Mouse (Mus musculus): ENCODE measurements at regions not wholly inside any gene's neighbourhood (a gene's known extent, or its start where the extent isn't known, plus 50 kb on each side); places are given as distances from the start of the nearest gene placed in this dataset.

DNA sequence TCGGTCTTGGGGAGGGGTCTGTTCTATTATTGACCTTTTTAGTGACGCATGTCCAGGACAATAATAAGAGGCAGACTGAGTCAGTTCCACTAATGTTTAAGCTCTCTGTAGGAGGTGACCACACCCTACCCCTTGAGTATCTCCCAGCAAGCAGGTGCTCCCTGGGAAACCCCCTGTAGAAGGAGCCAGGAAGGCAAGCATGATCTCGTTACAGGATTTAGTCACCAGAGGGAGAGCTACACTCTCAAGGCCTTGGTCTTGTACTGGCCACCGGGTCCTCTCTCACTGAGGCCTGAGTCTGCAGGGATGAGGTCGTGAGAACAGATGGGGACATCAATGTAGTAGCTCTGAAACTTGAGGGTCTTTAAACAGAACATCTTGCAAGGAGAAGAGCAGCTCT lies 55.3 kb upstream of the Ccnd2 start:
- ATAC-seq, result no peak

DNA sequence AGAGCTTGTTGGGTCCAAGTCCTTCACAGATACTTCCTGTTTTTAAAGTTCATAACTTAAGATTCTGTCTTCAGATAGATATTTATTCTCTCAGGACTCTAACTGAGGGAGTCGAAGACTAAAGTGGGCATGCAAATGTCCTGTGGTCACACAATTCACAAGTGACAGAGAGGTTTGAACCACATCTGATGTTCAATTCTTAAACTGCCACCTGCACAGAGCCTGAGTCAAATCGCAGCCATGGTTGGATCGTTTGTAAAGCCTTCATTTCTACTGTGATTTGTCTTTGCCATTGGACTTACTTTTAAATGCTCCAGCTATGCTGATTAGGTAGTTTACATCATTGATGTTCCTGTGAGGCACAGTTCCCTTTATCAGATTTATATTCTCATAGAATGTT lies 61.4 kb upstream of the Ccnd2 start:
- no peak for ATAC-seq

DNA sequence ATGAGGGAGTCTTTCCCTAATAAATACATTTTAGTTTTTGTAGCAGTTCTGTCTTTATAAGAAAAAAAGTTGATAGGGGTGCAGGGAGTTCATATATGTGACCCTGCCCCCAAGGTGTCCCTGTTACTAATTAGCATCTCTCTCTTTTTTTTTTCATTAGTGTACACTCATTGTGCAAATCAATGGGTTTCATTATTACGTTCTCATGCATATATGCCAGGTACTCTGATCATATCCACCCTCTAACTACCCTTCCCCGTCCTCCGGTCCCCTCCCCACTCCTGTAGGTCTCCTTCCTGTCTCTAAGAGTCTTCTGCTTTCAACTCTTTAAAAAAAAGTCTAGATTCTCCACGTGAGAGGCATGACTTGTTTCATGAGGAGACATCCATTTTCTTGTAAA lies 63.9 kb upstream of the Ccnd2 start:
- ATAC-seq, result peak; percentile 72

DNA sequence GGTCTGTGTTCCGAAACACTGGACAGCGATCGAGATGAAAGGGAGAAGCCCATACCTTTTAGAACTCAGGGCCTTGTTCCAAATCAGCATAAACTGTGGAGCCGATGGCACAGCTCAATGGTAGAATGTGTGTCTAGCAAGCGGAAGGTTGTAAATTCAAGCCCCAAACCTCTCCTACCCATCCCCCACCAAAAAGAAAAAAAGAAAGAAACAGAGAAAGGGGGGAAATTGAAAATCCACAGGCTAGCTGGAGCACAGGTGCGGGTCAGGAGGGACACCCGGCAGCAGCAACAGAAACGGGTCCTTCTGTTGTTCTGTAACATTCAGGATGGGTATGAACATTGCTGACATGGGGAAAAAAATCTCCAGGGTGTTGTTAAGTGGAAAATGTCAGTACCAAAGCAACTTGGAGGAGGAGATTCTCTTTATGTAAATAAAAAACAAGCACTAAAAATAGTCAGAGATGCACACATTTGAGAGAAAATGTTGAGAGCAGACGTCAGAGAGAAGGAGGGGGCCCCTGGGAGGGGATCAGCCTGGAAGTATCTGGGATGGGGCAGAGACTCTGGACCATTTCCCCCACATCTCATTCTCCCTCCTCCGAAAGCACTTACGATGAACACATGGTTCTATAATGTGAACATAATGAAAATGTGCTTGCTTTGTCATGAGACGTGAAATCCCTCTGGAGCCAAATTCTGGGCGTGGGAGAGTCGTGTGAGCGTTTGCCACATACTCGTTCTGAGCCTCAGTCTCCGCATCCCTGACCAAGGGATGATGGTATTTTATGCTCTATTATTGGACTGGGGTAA lies 66.8 kb upstream of the Ccnd2 start:
- no peak for ATAC-seq

DNA sequence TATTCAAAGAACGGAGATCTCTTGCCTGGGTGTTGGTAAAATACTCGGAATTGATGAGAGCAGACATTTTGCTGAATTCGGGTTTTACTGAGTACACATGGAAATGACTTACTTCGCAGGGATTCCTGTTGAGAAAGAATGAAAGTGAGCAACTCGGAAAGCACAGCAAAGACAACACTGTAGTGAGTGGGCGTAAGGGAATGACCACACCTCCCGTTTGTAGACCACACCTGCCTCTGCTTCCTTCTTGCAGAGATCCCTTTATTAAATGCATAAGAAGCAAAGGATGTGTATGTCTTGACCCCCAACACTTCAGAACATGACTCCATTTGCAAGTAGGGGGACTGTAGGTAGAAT lies 67.4 kb upstream of the Ccnd2 start:
- peak; percentile 73 for ATAC-seq

DNA sequence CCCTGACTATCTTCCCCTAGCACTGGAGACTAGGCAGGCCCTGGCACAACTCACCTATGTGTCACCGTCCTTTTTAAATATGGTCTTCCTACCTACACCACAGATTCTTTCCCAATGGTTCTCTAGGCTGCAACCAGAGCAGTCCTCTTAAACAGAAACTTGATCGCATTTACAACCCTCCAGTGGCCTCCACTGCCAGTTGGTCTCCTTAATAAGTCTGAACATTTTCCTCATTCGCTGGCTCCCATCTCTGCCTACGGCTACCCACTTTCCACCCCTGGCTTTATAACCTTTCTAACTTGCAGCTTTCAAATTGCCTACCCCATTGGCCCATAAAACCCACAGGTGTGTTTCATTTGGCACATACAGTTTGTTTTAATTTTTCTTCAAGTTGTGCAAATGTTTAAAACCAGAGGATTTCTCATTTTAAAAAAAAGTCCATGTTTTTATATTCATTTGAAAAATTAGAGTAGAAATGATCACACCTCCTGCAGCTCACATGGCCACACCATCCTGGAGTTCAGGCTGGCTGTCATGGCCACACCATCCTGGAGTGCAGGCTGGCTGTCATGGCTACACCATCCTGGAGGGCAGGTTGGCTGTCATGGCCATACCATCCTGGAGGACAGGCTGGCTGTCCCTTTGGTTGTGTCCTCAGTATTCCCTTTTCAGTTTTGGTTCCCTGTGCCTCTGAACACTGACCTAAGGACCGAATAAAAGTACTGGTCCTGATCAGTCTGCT lies 74.4 kb upstream of the Ccnd2 start:
- no peak for ATAC-seq

DNA sequence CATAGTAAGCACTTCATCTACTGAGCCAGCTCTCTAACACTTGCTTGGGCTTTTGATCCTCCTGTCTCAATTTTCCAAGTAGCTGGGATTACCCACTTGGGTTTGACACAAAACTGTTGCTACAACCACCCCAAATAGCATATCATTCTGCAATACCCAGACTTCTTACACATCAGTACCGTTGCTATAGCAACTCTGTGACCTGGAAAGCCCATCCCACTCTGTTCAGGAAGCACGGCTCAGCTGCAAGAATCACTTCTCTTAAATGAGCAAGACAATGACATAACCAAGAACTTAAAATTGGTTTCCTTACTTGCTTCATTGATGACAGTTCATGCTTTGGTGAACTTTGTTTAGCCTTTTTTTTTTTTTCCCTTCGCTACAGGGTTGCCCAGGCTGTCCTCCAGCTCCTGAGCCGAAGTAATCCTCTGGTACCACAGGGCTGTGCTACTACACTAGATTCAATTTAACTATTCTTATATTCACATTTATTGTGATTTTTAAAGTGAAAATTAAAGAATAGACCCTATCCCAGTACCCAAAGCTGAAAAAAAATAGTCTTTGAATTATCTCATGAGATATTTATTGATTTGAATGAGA lies 84.6 kb upstream of the Ccnd2 start:
- no peak for ATAC-seq

DNA sequence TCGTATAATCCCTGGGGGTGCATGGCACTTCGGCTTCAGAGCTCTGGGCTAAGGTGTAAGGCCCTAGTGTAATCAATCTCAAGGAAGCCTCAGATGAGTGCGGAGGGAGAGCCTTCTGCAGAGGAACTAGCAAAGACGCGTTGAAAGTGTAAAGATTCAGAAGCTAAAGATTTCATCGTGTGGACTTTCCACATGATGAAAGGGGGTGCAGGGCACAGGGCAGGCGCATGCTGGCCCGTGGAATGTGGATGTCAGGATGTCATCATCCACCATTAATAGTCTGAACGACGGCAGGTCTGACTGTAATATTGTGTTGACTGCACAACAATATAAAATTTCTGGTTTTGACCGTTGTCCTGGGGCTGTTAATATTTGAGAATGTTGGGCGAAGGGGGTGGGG lies 85.2 kb upstream of the Ccnd2 start:
- ATAC-seq, result no peak

DNA sequence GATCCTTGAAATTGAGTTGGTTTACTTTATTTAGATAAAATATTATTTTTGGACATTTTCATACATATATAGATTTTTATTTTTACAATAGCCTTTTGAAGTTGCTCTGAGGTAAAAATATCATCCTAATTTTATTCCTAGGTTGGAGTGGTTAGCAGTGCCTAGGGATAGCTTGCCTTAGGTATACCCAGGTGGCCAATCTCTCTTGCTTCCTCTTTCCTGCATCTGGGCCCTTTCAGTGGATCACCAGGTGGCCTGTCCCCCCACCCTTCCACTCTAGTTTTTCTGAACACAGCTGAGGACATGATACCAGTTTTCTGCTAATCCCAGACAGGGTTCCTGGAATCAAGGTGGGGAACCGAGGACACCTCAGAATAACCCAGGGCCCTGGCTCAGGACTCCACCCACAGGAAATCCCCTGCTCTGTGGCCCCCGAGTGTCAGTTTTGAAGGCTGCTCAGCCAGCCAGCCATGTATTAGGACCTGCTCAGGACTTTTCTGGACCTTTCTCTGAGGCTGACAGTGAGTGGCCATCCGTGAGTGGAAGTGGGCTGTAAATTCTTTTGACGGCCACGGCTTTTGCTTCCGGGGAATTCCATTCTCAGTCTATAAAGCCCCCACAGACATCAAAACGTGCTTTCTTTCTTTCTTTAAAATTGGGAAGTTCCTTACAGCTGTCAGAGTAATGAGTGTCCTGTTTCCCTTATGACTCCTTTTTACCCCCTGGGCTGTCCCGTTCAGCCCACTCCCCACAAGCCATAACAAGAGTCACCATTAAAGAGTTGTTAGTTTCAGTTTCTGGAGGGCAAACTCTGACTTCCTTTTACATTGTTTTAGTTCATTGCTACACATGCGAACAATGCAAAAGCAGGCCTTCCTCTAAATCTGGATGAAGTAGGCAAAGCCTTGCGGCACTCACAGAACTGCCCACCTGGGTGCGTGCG lies 87.8 kb upstream of the Ccnd2 start:
- peak; percentile 73 for ATAC-seq

DNA sequence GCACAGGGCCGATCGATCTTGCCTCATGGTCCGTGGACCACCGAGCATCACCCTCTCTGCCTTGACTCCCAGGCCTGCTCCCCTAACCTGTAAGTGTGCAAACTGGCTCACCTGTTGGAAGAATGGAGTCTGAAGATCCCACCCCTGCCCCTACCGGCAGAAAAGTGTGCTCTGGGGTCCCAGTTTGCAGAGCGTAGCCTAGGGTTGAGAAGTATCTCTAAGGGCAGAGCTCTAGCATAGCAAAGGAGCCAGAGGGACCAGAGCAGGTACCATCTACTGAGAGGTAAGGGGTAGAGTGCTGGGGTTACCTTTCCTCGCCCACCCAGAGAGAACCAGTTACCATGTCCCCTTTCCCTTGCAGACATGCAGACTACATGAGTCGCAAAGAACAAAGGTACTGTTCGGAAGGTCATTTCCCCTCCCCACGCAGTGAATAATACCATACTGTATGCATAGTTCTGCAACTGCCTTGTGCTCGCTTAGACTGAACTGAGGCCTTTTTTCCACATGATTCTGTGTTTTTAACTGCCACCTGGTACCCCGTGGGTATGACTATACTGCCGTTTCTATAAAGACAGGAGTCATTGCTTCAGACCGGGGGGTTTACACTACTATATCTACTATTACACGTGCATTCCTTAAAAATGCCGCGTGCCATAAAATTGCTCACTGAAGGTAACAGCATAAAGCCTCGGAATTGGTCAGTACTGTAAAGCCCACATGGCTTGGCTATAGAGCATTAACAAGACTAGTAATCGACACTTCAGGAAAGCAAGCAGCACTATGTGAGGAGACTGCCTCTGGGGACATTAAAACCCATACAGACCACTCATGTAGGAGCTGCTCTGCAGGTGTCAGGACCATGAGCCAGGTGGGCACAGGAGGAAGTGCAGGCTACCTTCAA lies 88.7 kb upstream of the Ccnd2 start:
- ATAC-seq, result peak; percentile 30

DNA sequence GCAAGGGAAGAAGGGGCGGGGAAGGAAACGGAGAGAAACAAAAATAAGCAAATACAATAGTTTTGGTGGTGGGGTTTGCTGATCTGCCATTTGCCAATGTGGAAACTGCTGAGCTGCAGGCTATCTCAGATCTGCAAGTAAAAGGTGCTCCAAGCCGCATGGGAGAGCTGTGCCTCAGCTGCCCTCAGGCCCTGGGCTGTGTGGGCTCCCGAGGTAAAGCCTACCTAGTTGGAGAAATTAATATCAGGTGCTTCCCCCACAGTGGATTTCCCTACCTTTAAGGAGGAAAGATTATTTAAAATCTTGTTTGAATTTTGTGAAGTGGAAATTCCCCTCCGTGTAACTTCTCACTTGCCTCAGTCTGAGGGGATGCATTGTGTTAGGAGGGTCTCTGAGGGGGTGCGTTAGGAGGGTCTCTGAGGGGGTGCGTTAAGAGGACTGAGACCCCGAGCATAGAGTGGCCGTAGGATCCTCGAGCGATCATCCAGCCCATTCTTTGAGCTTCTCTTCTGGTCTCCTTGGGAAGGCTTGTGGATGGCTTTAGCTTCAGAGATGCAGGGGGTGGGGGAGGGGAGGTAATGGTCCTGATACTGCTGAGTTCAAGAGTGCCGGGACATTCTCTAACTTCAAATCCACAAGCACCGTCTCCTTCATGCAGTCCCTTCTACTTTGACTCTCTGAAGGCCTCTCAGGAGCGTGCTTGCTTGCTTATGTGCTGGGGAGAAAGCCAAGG lies 89.9 kb upstream of the Ccnd2 start:
- no peak for ATAC-seq

DNA sequence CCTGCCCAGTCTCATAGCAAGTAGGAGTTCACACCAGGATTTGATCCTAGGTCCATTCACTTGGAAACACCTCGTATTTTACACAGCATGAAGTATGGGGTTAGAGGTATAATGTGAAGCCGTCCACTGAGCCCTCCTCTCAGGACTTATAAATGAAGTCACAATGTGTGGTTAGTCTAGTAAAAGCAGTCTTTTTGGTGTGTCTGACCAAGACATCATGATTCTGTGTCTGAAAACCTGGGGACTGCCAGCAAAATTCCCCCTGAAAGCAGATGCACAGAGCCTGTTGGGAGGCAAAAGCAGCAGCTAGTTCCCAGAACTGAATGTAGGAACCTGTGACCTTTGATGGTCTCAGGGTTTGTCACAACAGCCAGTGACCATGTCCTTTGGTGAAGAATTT lies 91.0 kb upstream of the Ccnd2 start:
- ATAC-seq, result no peak

DNA sequence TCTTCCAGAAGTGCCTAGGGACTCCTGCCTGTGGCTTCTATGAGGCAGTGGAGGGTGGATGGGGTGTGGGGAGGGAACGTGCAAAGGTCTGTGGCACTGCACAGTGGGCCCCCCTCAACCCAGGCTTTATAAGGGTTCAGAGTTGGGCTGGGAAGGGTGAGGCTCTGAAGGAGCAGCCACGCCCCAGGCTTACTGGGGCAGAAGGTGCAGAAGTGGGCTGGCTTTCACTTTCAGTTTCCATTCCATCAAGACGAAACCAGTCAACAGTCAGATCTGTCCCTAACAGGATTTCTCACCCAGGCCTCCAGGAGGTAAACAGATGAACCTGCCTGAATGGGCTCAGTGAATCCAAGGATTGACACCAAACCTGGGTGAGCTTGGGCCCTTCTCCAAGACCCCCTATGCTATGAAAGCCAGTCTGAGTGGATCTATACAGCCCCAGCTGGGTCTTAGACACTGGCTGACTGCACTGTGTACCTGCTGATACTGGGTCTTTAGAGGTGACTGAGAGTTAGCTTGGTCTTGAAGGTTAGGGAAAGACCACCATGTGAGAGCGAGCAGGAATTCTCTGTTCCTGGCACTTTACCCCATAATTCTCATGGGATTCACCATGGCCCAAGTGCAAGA lies 93.9 kb upstream of the Ccnd2 start:
- peak; percentile 98 for ATAC-seq

DNA sequence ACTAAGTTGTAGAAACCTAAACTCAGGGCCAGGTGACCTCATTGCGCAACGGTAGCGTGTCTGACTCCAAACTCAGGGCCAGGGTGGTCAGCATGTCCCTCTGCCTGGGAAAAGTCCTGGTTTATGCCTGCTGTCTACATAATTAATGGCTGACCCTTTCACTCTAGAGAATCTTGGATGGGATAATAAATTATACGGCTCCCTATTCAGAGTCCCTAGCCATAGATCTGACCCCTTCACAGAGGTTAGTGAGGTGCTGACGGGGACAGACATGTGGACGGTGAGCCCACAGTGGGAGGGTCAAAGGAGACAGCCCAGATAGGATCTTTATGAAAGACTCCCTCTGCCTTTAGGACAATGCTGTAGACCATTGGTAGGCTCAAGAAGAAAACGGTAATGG lies 94.7 kb upstream of the Ccnd2 start:
- no peak for ATAC-seq

DNA sequence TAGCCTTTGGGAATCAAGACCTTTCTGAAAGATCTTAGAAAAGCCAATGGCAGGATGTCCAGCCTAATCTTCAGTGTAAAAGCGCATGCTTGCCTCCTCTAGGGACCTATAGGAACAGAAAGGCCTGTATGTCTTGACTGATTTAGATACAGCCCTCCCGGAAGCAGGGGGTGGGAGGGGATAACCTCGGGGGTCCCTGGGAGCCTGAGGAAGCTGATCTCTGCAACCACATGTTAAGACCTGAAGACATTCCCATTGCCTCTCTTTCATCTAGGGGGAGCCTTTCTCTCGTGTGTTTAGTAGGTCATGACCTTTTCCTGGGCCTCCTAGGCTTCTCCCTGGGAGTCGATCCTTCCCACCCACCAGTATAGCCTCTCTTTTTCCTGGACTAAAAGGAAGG lies 95.3 kb upstream of the Ccnd2 start:
- no peak for ATAC-seq

DNA sequence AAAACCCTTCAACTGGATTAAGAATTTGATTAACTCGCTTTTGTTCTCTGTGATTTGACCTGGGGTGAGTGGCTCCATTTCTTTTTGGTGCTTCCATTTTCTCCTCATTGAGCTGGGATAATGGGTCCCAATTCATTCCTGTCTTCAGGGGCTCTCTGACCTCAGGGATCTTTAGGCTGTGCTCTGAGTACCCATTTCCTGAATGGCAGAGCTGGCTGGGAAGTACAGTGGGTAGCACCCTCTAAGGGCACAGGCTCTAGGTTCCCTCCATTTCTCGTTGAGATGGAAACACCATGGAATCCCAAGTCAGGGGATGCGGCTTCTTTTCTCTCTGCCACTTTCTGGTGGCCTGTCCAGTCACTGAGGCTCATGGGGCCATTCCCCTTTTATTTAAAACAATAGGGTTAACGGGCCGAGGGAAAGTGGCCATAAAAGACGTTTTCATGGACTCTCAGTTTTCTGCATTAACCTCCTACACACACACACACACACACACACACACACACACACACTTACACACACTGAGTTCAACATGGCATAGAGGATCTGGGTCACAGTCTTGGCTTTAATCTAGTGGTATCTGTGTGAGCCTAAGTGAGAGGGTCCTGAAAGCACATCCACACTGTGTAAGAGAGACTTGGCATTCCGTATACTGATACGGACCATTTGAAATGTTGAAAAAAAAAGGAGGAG lies 98.3 kb upstream of the Ccnd2 start:
- no peak for ATAC-seq

DNA sequence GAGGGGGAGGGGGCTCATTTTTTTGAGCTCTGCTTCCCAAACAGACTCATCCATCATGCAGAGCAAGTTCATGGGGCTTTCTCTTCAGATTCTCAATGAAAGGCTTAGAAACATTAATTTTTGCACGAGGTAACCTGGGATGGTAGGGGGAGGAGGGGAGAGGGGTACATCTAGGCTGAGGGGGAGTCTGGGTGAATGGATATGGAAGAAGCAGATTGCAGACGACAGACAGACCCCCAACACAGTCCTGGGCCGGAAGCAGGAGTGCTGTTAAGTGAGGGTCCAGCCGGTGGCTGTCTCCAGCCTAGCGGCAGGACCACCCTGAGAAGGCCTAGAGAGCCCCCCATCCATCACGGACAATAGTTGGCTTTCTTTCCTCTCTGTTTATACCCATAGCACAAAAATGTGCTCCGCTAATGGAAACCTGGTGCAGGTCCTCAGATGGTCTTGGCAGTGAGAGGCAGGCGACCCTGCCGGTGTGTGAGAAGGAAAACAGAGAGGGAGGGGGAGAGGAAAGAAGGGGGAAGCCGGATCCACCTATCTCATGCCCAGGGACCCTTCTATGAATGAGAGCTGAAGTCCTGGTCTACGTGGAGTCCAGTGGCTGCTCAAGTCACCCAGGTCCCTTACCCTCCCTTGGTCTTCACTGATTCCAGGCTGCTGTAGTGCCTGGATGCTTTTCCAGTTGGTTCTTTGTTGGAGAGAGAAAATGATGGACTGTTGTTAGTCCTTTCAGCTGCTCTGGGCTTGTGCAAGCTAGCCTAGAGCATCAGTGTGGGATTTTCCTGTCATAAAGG lies 99.1 kb upstream of the Ccnd2 start:
- ATAC-seq, result no peak

DNA sequence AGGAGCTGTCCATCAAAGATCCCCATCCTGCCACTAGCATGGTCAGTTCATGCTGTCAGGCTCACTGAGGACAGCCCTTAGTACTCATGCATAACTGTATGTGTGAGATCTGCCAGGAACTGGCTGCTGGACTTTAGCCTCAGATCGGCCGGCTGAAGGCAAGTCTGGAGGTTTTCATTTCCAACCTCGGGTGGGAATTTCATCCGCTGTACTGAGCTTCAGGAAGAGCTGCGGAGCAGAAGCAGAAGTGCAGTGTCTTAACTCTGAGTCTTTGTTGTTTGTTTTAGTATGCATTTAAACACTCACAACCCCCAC lies 99.6 kb upstream of the Ccnd2 start:
- no peak for ATAC-seq

DNA sequence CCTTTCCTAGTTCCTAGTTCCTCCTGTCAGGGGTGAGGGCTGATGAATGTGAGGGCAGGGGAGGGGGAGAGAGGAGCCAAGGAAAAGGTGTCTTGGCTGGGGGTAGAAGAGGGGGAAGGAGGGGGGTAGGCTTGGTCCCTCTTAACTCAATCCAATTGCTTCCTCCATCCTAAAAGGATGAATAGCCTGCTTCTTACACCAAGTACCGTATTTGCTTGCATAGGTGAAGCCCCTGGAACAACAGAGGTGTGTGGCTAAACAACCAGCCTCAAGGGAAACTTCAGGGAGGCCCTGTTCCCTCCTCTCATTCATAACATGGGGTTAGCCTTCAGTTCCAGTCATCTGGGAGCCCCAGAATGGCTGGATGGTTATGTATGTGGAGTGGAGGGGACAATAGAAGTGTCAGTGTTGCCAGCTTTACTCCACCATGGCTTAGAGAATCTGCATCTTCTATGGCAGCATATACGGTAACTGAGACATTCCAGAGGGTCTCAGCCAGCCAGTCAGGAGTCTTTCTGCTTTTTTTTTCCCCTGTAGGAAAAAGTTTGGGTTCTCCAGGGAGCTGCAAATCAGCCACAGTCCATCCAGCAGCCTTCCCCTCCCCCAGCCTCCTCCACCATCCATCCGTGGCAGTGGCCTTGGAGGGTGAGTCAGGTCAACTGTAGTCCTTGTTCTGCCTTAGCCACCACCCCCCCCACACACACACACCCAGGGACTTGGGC lies 100.2 kb upstream of the Ccnd2 start:
- ATAC-seq, result no peak

Data from inflammation-experienced regulatory T-cells, adult 6 months (primary cell).